Mouse (Mus musculus) cerebellum, adult 2 months (tissue): ENCODE data around the gene Zbtb21. TPM values are rescaled to one million over a fixed set of nuclear protein-coding genes. Genes with fewer than 3 reads are reported as not detected.

Experiments
- DNase-seq, 2 experiments: peaks; one replicate each; pipeline ENCODE4 v3.0.0; 2021
- H3K27ac ChIP-seq: fragments of 200-500 bp; 2 replicates; pipeline ENCODE4 v1.5.1; 2012; ENCODE audit warnings: low read length, control low read depth, inconsistent platforms; ENCODE audit not compliant: insufficient read depth
- H3K27me3 ChIP-seq: fragments of 200-500 bp; 2 replicates; pipeline ENCODE4 v1.6.1; 2012; ENCODE audit warnings: inconsistent platforms, mild to moderate bottlenecking, low read length, moderate library complexity; ENCODE audit not compliant: control insufficient read depth, insufficient read depth
- H3K4me1 ChIP-seq: fragments of 200-500 bp; 2 replicates; pipeline ENCODE4 v1.6.1; 2011; ENCODE audit warnings: low read length; ENCODE audit not compliant: control insufficient read depth, insufficient read depth
- H3K4me3 ChIP-seq: fragments of 200-500 bp; replicated peaks from 2 replicates; pipeline ENCODE3; 2011; ENCODE audit warnings: mild to moderate bottlenecking, low read depth, low read length, control low read depth; ENCODE audit not compliant: insufficient read depth
- CTCF ChIP-seq: fragments of 200-500 bp; IDR thresholded peaks from 2 replicates; pipeline ENCODE4 v1.5.1; 2011; ENCODE audit warnings: low read depth, mild to moderate bottlenecking, control low read depth, low read length, moderate library complexity, borderline replicate concordance; ENCODE audit not compliant: insufficient read depth
- POLR2A ChIP-seq: fragments of 200-500 bp; IDR thresholded peaks from 2 replicates; pipeline ENCODE4 v1.6.1; 2011; ENCODE audit warnings: low read length, control low read depth, borderline replicate concordance; ENCODE audit not compliant: insufficient read depth
- WGBS: fragments of 180-500 bp; shearing (Covaris S2); methylation state at CpG from one replicate; pipeline ENCODE4 v1.1.7; 2018; 5-methylcytosine and 5-hydroxymethylcytosine counted together
- polyA plus RNA-seq: library from polyadenylated mRNA; depleted of rRNA; stranded (reverse); fragments of >200 nt; gene quantifications from 2 replicates; pipeline ENCODE4 v1.2.3, GENCODE M21; 2012

Gene Zbtb21
- polyA plus RNA-seq, 1 experiment = 18.0 TPM

GRCm38 (mm10) chr16:97940471-97940973 is 21.9 kb downstream of the Zbtb21 start:
- 89% methylated on average over 3 of the region's 3 CpGs for WGBS
- no peak overlapping the region for H3K27ac ChIP-seq
- TF ChIP-seq CTCF = no peak
- no peak for TF ChIP-seq POLR2A
- no peaks in the 10 kb centered on the region for H3K27me3 ChIP-seq
- no peaks in the 10 kb centered on the region for H3K4me1 ChIP-seq
- no peak overlapping the region for H3K4me3 ChIP-seq
- no peak for DNase-seq

- H3K27me3 ChIP-seq = no peaks in the 10 kb centered on the region
- no peaks in the 10 kb centered on the region for H3K4me1 ChIP-seq
- no peak overlapping the region for H3K4me3 ChIP-seq
- no peak for TF ChIP-seq CTCF
- no peak for TF ChIP-seq POLR2A
- no peak for DNase-seq
- 82% methylated on average over 3 of the region's 3 CpGs for WGBS
- H3K27ac ChIP-seq = no peak overlapping the region
These were observed 26.6 kb downstream of the Zbtb21 start for GRCm38 (mm10) chr16:97935815-97936214.

- no peak overlapping the region for H3K27ac ChIP-seq
- no peaks in the 10 kb centered on the region for H3K27me3 ChIP-seq
- no peak for DNase-seq
- no peak for TF ChIP-seq POLR2A
- no peak for TF ChIP-seq CTCF
- H3K4me3 ChIP-seq = no peak overlapping the region
- H3K4me1 ChIP-seq = no peaks in the 10 kb centered on the region
These were observed 32.2 kb downstream of the Zbtb21 start for GRCm38 (mm10) chr16:97930231-97930630.

GRCm38 (mm10) chr16:97929520-97929919 is 32.9 kb downstream of the Zbtb21 start:
- no peaks in the 10 kb centered on the region for H3K27me3 ChIP-seq
- WGBS = 39% methylated on average over 1 of the region's 1 CpGs
- no peak overlapping the region for H3K27ac ChIP-seq
- H3K4me1 ChIP-seq = no peaks in the 10 kb centered on the region
- DNase-seq = no peak
- H3K4me3 ChIP-seq = no peak overlapping the region
- TF ChIP-seq CTCF = no peak
- no peak for TF ChIP-seq POLR2A

- H3K27me3 ChIP-seq = no peaks in the 10 kb centered on the region
- no peak for TF ChIP-seq POLR2A
- no peak for TF ChIP-seq CTCF
- H3K4me3 ChIP-seq = no peak overlapping the region
- H3K4me1 ChIP-seq = no peaks in the 10 kb centered on the region
- no peak for DNase-seq
- no peak overlapping the region for H3K27ac ChIP-seq
- WGBS = 64% methylated on average over 3 of the region's 3 CpGs
These were observed 35.0 kb downstream of the Zbtb21 start for GRCm38 (mm10) chr16:97927331-97927938.

GRCm38 (mm10) chr16:97926381-97926780 is 36.0 kb downstream of the Zbtb21 start:
- H3K27ac ChIP-seq = no peak overlapping the region
- WGBS = 83% methylated on average over 9 of the region's 9 CpGs
- H3K4me1 ChIP-seq = no peaks in the 10 kb centered on the region
- TF ChIP-seq CTCF (no peak), POLR2A (no peak)
- no peaks in the 10 kb centered on the region for H3K27me3 ChIP-seq
- no peak for DNase-seq
- H3K4me3 ChIP-seq = no peak overlapping the region

- WGBS = 84% methylated on average over 2 of the region's 2 CpGs
- Histone ChIP-seq H3K4me3 (no peak overlapping the region), H3K27ac (no peak overlapping the region), H3K4me1 (no peaks in the 10 kb centered on the region), H3K27me3 (no peaks in the 10 kb centered on the region)
- no peak for DNase-seq
- TF ChIP-seq POLR2A (no peak), CTCF (no peak)
These were observed 36.7 kb downstream of the Zbtb21 start for GRCm38 (mm10) chr16:97925760-97926159.

- no peak for TF ChIP-seq POLR2A
- TF ChIP-seq CTCF = no peak
- Histone ChIP-seq H3K4me3 (no peak overlapping the region), H3K4me1 (no peaks in the 10 kb centered on the region), H3K27ac (no peak overlapping the region), H3K27me3 (no peaks in the 10 kb centered on the region)
- WGBS = 87% methylated on average over 1 of the region's 1 CpGs
- DNase-seq = no peak
These were observed 38.7 kb downstream of the Zbtb21 start for GRCm38 (mm10) chr16:97923700-97924099.
